Mouse (Mus musculus) spleen, adult 2 months (tissue): ENCODE data around the gene Ahcyl2. TPM values are rescaled to one million over a fixed set of nuclear protein-coding genes. Genes with fewer than 3 reads are reported as not detected.

ENCODE experiments used
- DNase-seq, 2 experiments: peaks; one replicate each; pipeline versions ENCODE4 v3.0.0 to v3.0.0-alpha.2; 2012 to 2021; ENCODE audit warnings: low spot score in 2 of 2, low read depth in 1 of 2
- H3K27ac ChIP-seq: fragments of 200-500 bp; 2 replicates; pipeline ENCODE4 v1.5.1; 2012; ENCODE audit warnings: low read length, inconsistent platforms; ENCODE audit not compliant: insufficient read depth
- H3K27me3 ChIP-seq: fragments of 200-500 bp; 2 replicates; pipeline ENCODE4 v1.6.1; 2012; ENCODE audit warnings: mild to moderate bottlenecking, moderate library complexity, low read length, inconsistent platforms; ENCODE audit not compliant: control insufficient read depth, insufficient read depth
- H3K36me3 ChIP-seq: fragments of 200-500 bp; 2 replicates; pipeline ENCODE4 v1.6.1; 2012; ENCODE audit warnings: mild to moderate bottlenecking, low read length, inconsistent platforms; ENCODE audit not compliant: control insufficient read depth, insufficient read depth
- H3K4me1 ChIP-seq: fragments of 200-500 bp; 2 replicates; pipeline ENCODE4 v1.6.1; 2011; ENCODE audit warnings: inconsistent platforms; ENCODE audit not compliant: control insufficient read depth, insufficient read depth, insufficient read length
- H3K4me3 ChIP-seq: fragments of 200-500 bp; 2 replicates; pipeline ENCODE4 v1.5.1; 2011; ENCODE audit warnings: mild to moderate bottlenecking, inconsistent platforms; ENCODE audit not compliant: insufficient read depth, insufficient read length; ENCODE audit errors: extremely low read depth
- CTCF ChIP-seq: fragments of 200-500 bp; IDR thresholded peaks from 2 replicates; pipeline ENCODE4 v1.5.1; 2011; ENCODE audit warnings: mild to moderate bottlenecking, inconsistent platforms; ENCODE audit not compliant: insufficient read depth, insufficient read length, insufficient replicate concordance; ENCODE audit errors: extremely low read depth
- POLR2A ChIP-seq: fragments of 200-500 bp; IDR thresholded peaks from 2 replicates; pipeline ENCODE4 v1.6.1; 2011; ENCODE audit warnings: low read depth, low read length, inconsistent platforms
- whole genome bisulfite sequencing: fragments of 180-500 bp; shearing (Covaris S2); methylation state at CpG from one replicate; pipeline ENCODE4 v1.1.7; 2018; 5-methylcytosine and 5-hydroxymethylcytosine counted together
- polyA plus RNA-seq: library from polyadenylated mRNA; depleted of rRNA; stranded (reverse); fragments of >200 nt; gene quantifications from 2 replicates; pipeline ENCODE4 v1.2.3, GENCODE M21; 2012

Gene Ahcyl2
- polyA plus RNA-seq, 1 experiment: 9.4 TPM

- no peaks in the 10 kb centered on the region for H3K4me1 ChIP-seq
- H3K27ac ChIP-seq: no peak overlapping the region
- no peaks in the 10 kb centered on the region for H3K36me3 ChIP-seq
- WGBS: 91% methylated on average over 3 of the region's 3 CpGs
- TF ChIP-seq CTCF: no peak
- no peak for TF ChIP-seq POLR2A
- H3K27me3 ChIP-seq: no peaks in the 10 kb centered on the region
- no peak for DNase-seq
- no peak overlapping the region for H3K4me3 ChIP-seq
Measured at GRCm38 (mm10) chr6:29820926-29821325, 53.1 kb downstream of the Ahcyl2 start.

DNA sequence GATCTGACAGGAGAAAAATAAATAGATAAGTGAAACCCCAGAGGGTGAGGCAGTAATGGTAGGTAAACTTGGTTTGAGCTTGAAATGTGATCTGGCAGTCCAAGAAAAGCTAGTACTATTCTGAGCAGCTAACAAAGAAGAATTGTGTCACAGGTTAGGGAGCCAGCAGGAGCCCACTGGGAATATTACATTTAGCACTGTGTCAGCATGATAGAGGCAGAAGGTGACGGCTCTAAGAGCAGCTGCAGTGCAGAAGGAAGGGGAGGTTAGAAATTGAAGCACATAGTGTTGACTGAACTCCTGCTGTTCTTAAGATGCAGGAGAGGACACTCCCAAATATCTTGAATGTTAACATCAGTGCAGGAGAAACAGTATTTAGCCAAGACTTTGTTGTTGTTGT, 54.0 kb downstream of the Ahcyl2 start:
- WGBS: 90% methylated on average over 1 of the region's 1 CpGs
- no peak for DNase-seq
- H3K4me3 ChIP-seq: no peak overlapping the region
- H3K36me3 ChIP-seq: no peaks in the 10 kb centered on the region
- H3K27me3 ChIP-seq: no peaks in the 10 kb centered on the region
- no peak overlapping the region for H3K27ac ChIP-seq
- TF ChIP-seq POLR2A: no peak
- H3K4me1 ChIP-seq: no peaks in the 10 kb centered on the region

GRCm38 (mm10) chr6:29825302-29825701, 57.5 kb downstream of the Ahcyl2 start:
- 15% methylated on average over 2 of the region's 2 CpGs for WGBS
- no peak overlapping the region for H3K27ac ChIP-seq
- DNase-seq: no peak

GRCm38 (mm10) chr6:29827291-29828242, 59.8 kb downstream of the Ahcyl2 start:
- Histone ChIP-seq H3K36me3 (no peaks in the 10 kb centered on the region), H3K4me1 (no peaks in the 10 kb centered on the region), H3K27ac (no peak overlapping the region; the same call in 1 of the 2 replicates), H3K4me3 (no peak overlapping the region), H3K27me3 (no peaks in the 10 kb centered on the region)
- 70% methylated on average over 5 of the region's 5 CpGs for WGBS
- DNase-seq: no peak
- TF ChIP-seq CTCF (no peak), POLR2A (no peak)

More at GRCm38 (mm10) chr6:29825302-29825701, 57.5 kb downstream of the Ahcyl2 start:
- Histone ChIP-seq H3K27me3 (no peaks in the 10 kb centered on the region), H3K36me3 (no peaks in the 10 kb centered on the region), H3K4me1 (no peaks in the 10 kb centered on the region), H3K4me3 (no peak overlapping the region)
- TF ChIP-seq POLR2A (no peak), CTCF (no peak)

DNA sequence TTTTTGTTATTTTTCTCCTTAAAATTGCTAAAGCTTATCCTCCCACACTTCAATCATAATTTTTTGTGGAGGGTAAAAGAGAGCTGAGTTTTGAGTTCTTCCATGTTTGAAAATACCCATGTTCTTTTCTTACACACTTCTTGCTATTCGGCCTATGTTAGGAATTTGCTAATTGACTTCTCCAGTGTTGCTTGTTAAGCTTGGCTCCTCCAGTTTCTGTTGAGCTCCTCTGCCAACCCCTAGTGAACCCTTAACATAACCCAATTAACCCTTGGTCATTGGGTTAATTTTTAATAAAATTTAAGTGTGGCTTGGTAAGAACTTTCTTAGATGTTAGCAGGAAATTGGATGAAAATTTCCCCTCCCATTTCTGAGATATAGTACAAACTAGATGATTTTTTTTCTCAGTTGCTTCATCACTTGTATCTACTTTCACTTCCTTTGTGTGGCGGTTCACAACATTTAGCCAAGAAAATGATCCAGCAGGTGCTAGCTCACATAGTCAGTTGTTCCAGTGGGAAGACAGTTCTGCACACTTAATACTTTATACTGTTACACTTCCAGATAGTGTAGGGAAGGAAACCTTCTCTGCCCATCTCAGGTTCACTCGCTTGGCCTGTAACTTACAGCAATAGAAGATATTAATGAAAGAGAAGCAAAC, 60.9 kb downstream of the Ahcyl2 start:
- Histone ChIP-seq H3K36me3 (no peaks in the 10 kb centered on the region), H3K27ac (no peak overlapping the region; the same call in 1 of the 2 replicates), H3K27me3 (no peaks in the 10 kb centered on the region), H3K4me1 (no peaks in the 10 kb centered on the region), H3K4me3 (no peak overlapping the region)
- TF ChIP-seq POLR2A (no peak), CTCF (no peak)
- no peak for DNase-seq
- 70% methylated on average over 3 of the region's 3 CpGs for whole genome bisulfite sequencing

GRCm38 (mm10) chr6:29832356-29832755, 64.5 kb downstream of the Ahcyl2 start:
- Histone ChIP-seq H3K36me3 (no peaks in the 10 kb centered on the region), H3K27ac (no peak overlapping the region), H3K27me3 (no peaks in the 10 kb centered on the region), H3K4me1 (no peaks in the 10 kb centered on the region; the same call in 1 of the 2 replicates), H3K4me3 (no peak overlapping the region)
- TF ChIP-seq CTCF: no peak
- 92% methylated on average over 4 of the region's 4 CpGs for WGBS
- DNase-seq: no peak

DNA sequence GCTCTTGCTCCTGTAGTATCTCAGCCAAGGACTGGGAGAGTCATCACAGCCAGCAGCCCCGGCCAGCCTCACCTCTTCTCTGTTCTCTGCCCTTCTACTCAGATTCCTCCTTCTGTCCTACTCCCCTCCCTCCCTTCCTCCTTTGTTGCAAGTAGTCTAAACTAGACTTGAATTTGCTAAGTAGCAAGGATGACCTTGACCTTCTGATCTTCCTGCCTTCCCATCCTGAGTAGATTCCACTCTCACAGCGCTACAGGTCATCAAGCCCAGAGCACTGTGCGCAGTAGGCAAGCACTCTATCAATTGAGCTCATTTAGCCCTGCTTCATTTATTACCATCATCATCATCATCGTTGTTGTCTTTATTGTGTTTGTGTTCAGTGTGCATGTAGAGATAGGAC, 65.3 kb downstream of the Ahcyl2 start:
- DNase-seq: no peak
- Histone ChIP-seq H3K4me3 (no peak overlapping the region), H3K27ac (no peak overlapping the region), H3K4me1 (peaks cover 2% of the 10 kb centered on the region; the same call in 1 of the 2 replicates), H3K27me3 (no peaks in the 10 kb centered on the region), H3K36me3 (no peaks in the 10 kb centered on the region)
- WGBS: 87% methylated on average over 4 of the region's 4 CpGs
- TF ChIP-seq POLR2A (no peak), CTCF (no peak)
